Mouse (Mus musculus): ENCODE measurements around the gene Lhx4. TPM values are rescaled to one million over a fixed set of nuclear protein-coding genes. Genes with fewer than 3 reads are reported as not detected.
A peak's percentile ranks its signal among the peaks of the same experiment; 100 is the strongest.

Gene Lhx4
- total and polyA plus RNA-seq, 3 experiments: not detected

- Histone ChIP-seq H3K9me3 (replicated peaks; ENCODE audit: insufficient read depth, low read length) (no peaks in the 10 kb centered on the region), H3K9ac (ENCODE audit: control insufficient read depth, low read depth, low read length, poor library complexity, severe bottlenecking) (no peak overlapping the region), H3K36me3 (ENCODE audit: control insufficient read depth in 1 of 2, insufficient read depth in 2 of 2, low read length in 2 of 2) (peaks cover 0 to 11% of the 10 kb centered on the region in 2 experiments; a peak in 2 of 4 replicates), H3K27me3 (ENCODE audit: control insufficient read depth in 1 of 2, insufficient read depth in 2 of 2, low read length in 2 of 2) (no peaks in the 10 kb centered on the region), H3K4me3 (ENCODE audit: control insufficient read depth in 1 of 2, insufficient read depth in 1 of 2, low read depth in 2 of 2, low read length in 2 of 2) (no peak overlapping the region), H3K27ac (ENCODE audit: control insufficient read depth, low read depth, low read length) (no peak overlapping the region), H3K79me2 (ENCODE audit: control insufficient read depth, insufficient read depth, low read length, poor library complexity) (no peaks in the 10 kb centered on the region), H3K4me1 (ENCODE audit: control insufficient read depth in 1 of 2, insufficient read depth in 2 of 2, low read length in 2 of 2) (peaks cover 10 to 23% of the 10 kb centered on the region in 2 experiments)
- TF ChIP-seq UBTF (IDR thresholded peaks at IDR 0.05; ENCODE audit: borderline replicate concordance, insufficient read depth, low read depth, low read length) (no peak), MAX (IDR thresholded peaks at IDR 0.05; ENCODE audit: low read length) (no peak)
- no peak for DNase-seq (ENCODE audit: low read depth, low spot score)
Measured at GRCm38 (mm10) chr1:155794855-155795254, 43.4 kb upstream of the Lhx4 start.

- DNase-seq (ENCODE audit: low read depth, low spot score): peak; percentile 30
- Histone ChIP-seq H3K9me3 (replicated peaks; ENCODE audit: insufficient read depth, low read length) (no peaks in the 10 kb centered on the region), H3K79me2 (ENCODE audit: control insufficient read depth, insufficient read depth, low read length, poor library complexity) (no peaks in the 10 kb centered on the region), H3K36me3 (ENCODE audit: control insufficient read depth in 1 of 2, insufficient read depth in 2 of 2, low read length in 2 of 2) (peaks cover 0 to 8% of the 10 kb centered on the region in 2 experiments; a peak in 2 of 4 replicates), H3K4me1 (ENCODE audit: control insufficient read depth in 1 of 2, insufficient read depth in 2 of 2, low read length in 2 of 2) (peaks cover 6 to 14% of the 10 kb centered on the region in 2 experiments), H3K9ac (ENCODE audit: control insufficient read depth, low read depth, low read length, poor library complexity, severe bottlenecking) (no peak overlapping the region), H3K27ac (ENCODE audit: control insufficient read depth, low read depth, low read length) (no peak overlapping the region), H3K27me3 (ENCODE audit: control insufficient read depth in 1 of 2, insufficient read depth in 2 of 2, low read length in 2 of 2) (no peaks in the 10 kb centered on the region), H3K4me3 (ENCODE audit: control insufficient read depth in 1 of 2, insufficient read depth in 1 of 2, low read depth in 2 of 2, low read length in 2 of 2) (no peak overlapping the region)
- TF ChIP-seq BHLHE40 (IDR thresholded peaks at IDR 0.05; ENCODE audit: borderline replicate concordance, low read depth, low read length) (no peak), SMC3 (IDR thresholded peaks at IDR 0.05; ENCODE audit: low read depth, low read length) (peak; percentile 54), USF1 (IDR thresholded peaks at IDR 0.05; ENCODE audit: low read depth, low read length) (no peak), ZNF384 (IDR thresholded peaks at IDR 0.05; ENCODE audit: low read depth, low read length) (no peak), ZC3H11A (IDR thresholded peaks at IDR 0.05; ENCODE audit: low read depth, low read length) (peak; percentile 41; the same call in 1 of the 2 replicates), CTCF (IDR thresholded peaks at IDR 0.05 in 2 of 3, conservative IDR thresholded peaks at IDR 0.05 in 1 of 3; ENCODE audit: control insufficient read depth in 1 of 3, insufficient read depth in 1 of 3, low read depth in 2 of 3, low read length in 3 of 3, poor library complexity in 1 of 3, severe bottlenecking in 1 of 3) (peak; percentile 39 to 47 (median 40)), TCF12 (IDR thresholded peaks at IDR 0.05; ENCODE audit: low read depth, low read length) (no peak), GATA1 (IDR thresholded peaks at IDR 0.05; ENCODE audit: low read depth, low read length) (no peak), RAD21 (IDR thresholded peaks at IDR 0.05; ENCODE audit: low read depth, low read length) (peak; percentile 67), MYB (IDR thresholded peaks at IDR 0.05; ENCODE audit: low read depth, low read length) (no peak), USF2 (IDR thresholded peaks at IDR 0.05; ENCODE audit: borderline replicate concordance in 1 of 2, insufficient read depth in 1 of 2, low read depth in 1 of 2, low read length in 2 of 2) (no peak), TAL1 (IDR thresholded peaks at IDR 0.05; ENCODE audit: low read length) (no peak)
Measured at GRCm38 (mm10) chr1:155791919-155792318, 40.4 kb upstream of the Lhx4 start.

All from MEL (cell line).